Mouse (Mus musculus) embryo, embryonic 10 days (tissue): ENCODE measurements around the gene Slmap.
"Not testable (repeated sequence)": the region's sequence is repeated elsewhere in the genome, so short reads cannot be mapped to it uniquely, and the experiment has no call there.

Source experiments
- DNase-seq: peaks from one replicate; pipeline ENCODE4 v3.0.0-alpha.2; 2015; ENCODE audit warnings: low spot score

Gene Slmap

DNA sequence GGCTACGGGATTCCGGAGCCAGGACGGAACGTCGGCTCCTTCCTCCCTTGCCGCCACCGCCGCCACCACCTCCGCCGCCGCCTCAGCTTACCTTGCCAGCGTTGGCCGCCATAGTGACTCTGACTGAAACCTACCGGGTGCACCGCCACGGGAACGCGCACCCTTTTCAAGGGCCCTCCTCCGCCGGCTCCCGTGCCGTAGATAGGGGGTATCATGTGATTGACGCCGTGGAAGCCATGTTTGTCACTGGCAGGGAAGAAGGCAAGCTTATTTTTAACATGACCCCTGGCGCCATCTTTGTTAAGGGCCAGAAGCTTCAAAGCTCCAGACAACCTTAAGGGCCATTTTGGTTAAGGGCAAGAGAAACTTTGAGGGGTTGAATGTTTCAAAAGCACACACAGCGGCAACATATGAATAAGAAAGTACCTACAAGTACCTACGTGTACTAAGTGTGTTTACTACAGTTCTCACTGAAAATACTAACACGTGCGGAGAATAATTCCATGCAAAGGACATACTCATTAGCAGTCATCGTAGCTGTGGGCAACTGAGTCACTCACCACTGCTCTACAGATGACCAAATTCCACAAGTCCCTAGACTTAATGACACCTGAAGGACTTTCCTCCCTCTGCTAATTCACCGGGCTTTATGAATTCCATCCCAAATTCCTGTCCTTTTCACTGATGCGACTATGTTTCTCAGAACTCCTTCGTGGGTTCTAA lies at the start of gene Slmap:
TSS of gene Slmap (minus strand) at position 175 of the 723 bp plus-strand sequence.
- peak; percentile 100 for DNase-seq

DNA sequence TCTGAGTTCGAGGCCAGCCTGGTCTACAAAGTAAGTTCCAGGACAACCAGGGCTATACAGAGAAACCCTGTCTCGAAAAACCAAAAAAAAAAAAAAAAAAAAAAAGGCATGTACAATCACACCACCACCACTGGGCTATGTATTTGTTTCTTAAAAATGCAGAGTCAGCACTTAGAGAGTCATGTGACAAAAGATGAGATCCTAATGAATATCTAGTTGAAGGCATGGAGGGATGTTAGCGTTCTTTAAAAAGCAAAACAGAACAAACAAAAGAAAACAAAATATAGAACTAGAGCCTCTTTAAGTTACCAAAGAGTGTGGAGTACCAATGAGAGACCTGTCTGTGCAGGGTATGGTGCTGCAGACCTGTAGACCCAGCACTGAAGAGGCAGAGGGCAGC lies 48.9 kb upstream of the Slmap start:
- no peak for DNase-seq

DNA sequence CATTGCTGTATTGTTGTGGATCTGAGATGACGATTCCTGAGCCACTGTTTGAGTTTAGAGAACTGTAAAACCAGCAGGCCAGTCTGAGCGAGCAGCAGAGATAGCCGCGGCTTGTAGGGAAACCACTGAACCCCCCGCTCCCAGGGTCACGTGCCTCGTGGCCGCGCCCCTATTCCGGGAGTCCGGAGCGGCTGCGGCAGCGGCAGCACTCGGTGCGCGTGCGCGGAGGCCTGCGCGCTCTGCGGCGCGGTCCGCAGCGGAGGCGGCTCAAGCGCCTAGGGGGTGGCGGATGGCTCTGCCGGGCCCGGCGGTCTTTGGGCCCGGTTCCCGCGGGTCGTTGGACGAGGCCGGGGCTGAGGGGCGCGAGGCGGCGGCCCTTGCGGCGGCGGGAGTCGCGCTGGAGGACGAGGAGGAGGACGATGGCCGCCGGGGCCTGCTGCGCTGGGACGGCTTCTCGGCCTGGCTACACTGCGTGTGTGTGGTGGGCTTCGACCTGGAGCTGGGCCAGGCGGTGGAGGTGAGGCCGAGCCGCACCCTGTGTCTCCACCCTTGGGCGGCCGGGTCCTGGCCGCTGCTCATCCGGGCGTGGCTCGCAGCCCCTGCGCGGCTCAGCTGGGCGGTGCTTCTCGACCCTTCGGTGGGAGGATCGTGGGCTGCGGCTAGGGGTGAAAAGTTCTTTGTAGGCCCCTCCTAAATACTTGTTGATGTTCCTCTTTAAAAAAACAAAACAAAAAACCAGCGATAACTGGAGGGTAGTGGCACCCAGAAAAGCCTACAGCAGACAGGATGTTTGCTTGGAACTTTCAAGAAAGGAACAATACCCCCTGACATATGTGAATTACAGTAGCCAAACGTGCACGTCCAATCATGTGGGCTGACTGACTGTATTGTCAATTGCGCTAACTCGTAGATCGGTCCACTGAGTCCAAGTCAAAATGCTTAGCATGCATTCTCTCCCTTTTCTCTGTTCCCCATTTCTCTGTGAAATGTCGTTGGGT lies 44.9 kb upstream of the Slmap start:
- DNase-seq = peak; percentile 94

DNA sequence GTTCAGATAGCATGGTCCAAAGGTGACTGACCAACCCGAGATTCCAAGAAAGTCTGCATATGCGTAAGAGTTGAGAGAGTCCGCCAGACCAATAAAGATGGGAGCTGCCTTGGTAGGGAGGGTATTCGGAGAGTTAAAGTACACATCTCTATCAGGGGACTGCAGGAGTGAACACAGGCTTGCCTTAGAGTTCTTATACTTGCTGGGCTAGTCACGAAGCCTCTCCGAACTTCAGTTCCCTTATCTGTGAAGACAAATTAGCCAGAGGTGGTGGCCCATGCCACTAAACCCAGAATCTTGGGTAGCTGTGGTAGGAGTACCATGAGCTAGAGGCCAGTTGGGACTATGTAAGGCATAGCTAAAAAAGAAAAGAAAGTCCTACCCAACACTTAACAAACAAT lies 44.1 kb upstream of the Slmap start:
- DNase-seq = no peak

DNA sequence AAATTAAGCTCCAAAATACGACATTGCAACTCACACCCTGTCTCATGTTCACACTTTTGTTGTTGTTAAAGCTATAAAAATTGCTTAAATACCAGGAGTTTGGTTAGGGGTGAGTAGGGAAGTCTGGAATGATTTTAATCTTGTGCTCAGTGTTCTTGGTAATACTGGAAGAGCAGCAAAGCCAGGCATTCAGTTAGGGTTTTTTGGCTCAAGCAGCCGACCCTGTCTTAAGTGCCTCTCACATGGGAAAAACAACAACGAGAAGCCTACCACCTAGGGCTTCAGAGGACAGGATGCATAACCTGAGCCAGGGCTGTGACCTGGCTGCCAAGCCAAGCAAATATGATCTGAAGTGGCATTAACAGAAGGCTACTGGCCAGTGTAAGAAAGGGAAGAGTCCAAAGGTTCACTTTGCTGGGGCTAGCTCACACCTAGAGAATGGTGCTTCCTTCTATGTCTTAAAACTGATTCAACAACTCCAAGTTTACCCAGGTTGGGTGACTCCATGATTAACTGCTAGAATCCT lies 41.6 kb upstream of the Slmap start:
- DNase-seq = no peak

DNA sequence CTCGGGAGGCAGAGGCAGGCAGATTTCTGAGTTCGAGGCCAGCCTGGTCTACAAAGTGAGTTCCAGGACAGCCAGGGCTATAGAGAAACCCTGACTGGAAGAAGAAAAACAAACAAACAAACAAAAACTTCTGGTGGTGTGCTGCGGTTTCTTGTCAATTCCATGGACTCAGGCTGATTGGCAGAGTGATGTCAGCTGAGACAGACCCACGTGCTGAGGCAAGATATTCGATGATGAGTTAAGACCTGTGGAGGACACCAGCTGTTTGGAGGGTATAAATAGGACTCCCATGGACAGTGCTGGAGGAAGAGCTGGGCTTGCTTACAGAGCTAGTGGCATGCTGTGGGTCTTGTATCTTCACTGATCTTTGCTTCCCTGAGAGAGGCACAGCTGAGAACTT lies 38.8 kb upstream of the Slmap start, which contains the start of gene Dennd6a:
TSS of gene Dennd6a (plus strand) at position 301 of the 400 bp plus-strand sequence.
- DNase-seq = not testable (repeated sequence)

DNA sequence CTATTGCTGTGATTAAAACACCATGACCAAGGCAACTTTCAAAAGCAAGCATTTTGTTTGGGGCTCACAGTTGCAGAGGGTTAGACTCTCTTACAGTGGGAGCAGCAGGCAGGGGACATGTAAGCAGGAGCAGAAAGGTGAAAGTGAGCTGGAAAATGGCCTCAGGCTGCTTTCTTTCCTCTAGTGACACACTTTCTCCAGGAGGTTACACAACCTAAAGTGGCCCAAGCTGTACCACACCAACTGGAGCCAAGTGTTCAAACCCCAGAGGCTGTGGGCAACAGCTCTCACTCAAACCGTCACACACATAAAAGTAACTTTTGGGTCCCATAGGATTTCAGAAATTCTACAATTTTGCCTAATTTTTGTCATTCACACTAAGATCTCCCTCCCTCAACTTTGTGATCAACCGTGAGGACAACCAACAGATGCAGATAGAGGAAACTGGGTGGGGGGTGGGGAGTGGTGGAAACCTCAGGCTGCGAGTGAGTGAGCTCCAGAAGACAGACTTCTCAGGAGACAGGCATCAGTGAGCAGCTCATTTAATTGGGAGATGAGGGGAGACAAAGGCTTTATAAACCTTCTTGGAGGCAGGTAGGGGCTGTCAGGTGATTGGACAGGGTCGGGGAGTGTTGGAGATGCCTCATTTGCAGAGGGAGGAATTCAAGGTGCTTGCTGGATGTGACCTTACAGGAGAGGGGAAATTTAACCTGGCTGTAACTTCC lies 37.4 kb upstream of the Slmap start:
- DNase-seq = no peak

DNA sequence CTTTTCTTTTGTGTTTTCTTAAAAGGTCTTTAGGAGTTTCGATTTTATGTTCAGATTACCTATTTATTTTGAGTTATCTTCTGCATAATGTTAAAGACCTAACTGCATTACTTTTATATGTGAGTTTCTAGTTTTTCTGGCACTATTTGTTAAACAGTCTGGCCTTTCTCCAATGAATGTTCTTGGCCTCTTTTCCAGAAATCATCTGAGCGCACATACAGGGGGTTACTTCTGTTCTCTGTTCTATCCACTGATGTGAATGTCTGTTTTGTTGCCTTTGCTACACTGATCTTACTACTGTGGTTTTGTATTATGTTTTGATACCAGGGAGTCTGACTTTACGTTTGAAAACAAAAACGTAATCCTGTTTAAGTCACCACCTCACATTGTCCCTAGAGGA lies 35.1 kb upstream of the Slmap start:
- DNase-seq = no peak

DNA sequence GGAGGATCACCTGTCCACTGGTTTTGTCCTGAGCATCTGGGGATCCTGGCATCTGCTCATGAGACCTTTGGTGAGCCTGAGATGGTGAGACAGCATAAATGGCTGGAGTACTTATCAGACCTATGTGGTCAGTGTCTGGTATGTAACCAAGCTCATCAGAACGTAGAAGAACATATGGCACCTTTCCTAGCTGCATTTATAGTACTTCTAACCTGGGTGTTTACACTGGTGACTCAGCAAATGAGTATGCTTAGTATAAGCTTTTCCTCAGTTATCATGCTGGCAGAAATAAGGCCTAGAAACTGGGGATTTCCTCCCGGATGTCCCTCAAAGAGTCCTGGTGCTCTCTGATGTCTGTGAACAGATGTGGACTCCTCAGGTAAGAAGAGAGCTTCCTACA lies 27.5 kb upstream of the Slmap start:
- no peak for DNase-seq

DNA sequence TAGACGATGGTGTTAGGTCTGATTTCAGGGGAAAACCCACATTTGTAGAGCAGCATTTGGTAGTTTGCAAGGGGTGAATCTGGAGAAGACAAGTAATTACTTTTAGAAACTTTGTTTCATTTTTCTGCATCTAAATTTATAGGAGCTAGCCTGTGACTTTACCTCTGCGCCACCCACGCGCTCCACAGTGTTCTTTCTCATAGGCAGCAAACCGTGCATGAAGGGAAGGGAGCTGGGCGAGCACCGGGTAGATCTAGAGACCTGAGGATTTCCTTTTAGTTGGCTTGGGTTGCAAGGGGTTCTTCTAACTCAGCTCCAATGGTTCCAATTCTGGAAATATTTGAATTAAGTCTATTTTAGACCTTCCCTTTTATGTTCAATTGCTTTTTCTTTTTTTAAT lies 23.8 kb upstream of the Slmap start:
- no peak for DNase-seq

DNA sequence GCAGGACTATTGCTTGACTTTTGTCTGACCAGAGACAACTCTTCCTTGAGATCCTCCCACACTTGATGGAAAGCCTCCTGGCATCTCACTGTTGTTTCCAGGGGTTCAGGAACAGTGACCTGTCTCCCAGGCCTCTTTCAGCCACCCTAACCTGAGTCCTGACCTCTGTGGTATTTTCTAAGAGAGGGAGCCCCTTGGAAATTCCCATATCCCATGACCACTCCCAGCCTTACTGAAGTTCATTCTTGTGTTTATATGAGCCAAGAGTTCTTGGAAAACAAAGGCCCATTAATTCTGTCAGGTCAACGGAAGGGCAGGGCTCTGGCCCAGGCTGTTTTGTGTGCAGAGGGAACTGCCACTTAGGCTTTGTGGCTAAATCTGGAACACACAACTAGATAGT lies 22.9 kb upstream of the Slmap start:
- peak; percentile 42 for DNase-seq

DNA sequence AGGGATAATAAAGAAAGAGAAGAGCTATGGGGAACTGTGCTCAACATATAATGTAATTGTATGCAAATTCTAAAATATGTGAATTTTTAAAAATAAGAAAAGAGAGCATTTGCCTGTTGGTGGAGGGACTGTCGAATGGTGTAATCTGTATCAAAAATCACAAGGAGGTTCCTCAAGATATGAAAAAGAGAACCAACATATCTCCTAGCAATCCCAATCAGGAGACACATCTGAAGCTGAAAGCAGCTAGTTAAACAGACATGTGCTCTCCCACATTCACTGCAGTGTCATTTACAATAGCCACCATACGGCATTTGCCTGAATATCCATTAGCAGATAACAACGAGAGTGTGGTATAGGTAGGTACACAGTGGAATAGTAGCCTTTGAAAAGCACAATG lies 18.1 kb upstream of the Slmap start:
- no peak for DNase-seq

DNA sequence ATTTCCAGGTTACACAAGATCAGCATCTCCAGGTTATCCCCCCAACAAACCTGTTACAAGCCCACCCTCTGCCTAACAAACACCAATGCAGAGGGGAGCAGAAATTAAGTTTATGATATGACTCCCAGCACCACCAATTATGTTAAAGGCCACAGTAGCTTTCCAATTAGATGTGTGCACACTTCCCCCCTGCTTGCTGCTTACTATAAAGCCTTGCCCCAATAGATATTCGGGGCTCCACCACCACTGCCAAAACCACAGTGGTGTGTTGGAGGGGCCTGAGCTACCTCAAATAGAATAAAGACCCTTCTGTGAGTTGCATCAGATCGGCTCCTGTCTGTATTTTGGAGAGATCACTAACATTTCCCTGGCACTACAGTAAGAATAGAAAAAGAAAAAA lies 17.7 kb upstream of the Slmap start:
- no peak for DNase-seq

DNA sequence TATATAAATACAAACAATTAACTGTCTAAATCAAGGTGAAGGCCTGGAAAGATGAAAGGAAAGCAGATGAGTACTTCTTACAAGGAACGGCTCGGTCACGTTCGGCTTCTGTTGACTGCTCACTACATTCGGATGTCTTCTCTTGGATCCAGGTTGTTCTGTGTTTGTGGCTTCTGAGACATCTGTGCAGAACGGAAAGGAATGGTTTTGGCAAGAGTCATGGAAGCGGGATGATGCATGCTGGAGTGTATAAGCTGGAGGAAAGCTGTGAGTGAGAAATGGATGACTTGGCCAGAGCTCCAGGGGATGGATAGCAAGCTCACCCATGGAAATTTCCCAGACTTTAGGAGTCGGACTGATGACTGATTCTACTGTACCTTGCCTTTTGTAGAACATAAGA lies 16.0 kb upstream of the Slmap start:
- no peak for DNase-seq

DNA sequence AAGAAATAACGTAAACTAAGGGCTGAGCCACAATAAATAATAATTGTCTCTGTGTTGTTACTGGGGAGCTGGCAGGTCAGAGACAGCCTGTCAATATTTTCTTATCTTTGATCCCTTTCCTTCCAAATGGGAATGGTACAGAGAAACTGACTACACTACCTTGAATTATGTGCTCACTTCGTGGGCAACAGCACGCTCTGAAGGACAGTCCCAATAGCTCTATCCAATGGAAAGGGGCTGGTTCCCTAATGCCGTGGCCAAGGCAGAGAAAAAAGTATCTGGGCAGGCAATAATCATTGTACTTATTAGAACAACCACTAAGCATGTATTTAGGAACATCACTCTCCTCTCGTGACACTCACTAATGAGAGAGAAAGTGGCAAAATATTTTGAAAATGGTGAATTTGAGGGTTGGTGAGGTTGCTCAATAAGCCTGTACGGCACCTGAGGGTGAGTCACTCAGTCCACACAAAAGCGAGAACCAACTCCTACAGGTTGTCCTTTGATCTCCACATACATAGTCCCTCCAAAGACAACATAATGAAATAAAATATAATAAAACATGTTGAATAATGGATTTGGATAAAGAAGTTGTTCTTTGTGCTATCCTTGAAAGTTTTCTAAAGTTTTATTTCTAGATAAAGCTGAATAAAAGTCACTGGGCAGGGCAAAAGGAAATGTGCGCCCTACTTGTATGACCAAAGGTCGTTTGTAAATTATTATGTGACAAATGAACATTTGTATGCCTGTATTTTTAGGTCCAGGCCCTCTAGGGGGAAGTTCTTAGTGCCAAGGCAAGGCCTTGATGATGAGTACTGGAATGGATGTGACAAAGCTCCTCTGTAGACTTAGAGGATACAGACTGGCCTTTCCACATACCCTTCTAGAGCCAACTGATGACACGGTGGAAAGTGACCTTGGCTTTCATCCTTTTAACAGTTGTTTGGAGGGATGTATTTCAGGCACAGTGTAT lies 13.1 kb upstream of the Slmap start:
- no peak for DNase-seq

DNA sequence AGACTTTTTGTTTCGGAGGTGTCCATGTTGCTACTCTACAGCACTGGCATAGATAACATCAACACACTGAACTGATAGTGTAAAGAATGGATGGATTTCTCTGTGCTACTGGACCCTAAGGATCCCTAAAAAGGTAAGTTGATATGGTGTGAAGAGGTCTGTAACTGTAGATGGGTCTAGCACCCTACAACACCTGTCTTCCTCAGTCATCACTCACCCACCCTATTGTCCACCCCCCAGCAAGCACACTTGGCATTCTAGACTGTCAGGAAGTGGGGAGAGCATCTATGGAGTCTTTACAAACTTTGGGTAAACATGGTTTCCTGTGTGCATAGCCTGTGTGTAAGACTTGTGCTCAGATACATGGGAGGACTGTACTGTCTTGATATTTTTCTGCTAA lies 7.4 kb upstream of the Slmap start:
- DNase-seq = no peak

DNA sequence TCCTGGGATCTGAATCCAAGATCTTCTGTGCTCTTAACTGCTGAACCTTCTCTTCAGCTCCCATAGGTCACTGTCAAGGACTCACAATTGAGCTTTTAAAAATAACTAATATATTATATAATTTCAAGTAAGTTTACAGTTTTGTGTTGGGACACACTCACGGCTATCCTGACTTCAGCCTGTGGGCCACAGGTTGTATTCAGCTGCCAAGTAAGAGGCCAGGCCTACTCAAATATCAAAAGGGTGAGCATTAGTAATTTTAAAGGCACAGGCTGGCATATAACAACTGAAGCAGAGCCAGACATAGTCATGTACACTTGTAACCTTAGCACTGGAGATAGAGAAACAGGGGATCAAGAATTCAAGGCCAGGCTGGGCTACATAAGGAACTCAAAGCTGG lies 5.8 kb upstream of the Slmap start:
- DNase-seq = no peak

DNA sequence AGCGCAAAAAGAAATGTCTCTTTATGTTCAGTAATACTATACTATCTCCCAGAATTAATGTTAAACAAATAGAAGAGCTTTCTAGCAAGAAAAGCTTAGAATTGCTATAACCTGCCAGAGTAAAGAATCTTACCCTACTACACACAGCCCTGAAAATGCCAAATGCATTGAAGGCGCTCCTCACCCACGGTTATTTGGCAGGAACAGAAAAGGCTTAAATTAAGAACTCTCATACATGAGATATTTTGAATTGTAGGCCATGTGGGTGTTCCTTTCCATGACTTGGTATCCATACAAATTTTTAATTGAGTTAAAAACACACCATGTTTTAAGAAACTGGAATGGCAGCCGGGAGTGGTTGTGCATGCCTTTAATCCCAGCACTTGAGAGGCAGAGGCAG lies 4.5 kb upstream of the Slmap start:
- DNase-seq = no peak

DNA sequence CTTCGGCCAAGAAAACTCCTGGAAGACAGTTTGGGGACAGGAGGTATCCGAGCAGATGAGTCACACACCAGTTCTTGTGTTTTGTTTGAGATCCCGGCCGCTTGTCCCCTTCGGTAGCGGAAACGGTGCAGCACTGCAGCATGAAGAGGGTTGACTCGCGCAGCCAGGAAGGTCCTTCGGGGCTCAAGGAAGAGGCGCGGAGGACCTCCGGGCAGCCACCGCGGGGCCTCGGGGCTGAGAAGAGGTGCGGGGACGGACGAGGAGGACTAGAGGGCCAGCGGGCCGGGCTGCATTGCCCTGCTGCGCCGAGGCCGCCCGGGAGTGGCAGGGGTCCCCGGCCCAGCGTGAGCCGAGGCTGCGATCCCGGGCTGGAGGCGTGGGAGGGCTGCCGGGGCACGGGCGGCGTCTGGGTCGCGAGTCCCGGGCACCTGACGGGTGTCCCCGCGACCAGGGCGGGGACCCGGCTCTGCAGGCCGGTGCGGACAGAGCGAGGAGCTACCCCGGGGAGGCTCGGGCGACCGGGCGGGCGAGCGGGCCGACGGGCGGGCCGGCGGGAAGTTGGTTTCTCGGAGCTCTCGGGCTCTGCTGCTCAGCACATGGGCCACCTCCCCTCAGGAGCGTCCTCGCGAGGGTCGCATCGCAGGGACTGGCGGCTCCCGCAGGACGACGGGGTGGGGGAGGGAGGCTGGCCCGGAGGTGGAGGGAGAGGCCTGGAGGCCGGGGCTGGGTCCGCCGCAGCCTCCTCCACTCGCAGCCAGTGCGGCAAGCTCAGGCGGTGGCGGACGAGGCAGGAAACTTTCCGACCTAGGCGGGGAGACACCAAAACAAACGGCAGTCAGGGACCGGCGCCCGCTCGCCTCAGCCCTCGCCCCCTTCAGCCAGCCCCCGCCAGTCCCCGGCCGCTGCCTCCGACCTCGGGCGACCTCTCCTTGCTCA lies 642 bp downstream of the Slmap start:
- DNase-seq = peak; percentile 63

DNA sequence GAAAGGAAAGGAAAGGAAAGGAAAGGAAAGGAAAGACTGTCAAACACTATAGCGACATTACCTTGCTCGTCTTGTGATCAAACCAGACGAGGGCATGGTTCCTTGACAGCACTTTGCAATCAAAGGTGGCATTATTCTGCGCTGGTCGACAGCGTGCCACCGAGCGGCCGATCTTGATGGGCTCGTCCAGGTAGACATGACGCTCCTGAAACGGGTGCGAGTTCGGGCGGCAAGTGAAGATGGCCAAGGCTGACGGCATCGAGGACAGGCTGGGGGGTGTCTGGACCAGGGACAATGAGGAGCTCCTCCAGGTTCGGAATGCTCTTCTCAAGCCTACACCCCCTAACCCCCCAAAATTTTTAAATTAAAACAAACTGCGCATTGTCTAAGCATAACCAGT lies 1.5 kb downstream of the Slmap start:
- no peak for DNase-seq
